Mouse (Mus musculus) cortical plate, adult 2 months (tissue): ENCODE measurements around the gene Arid5b. TPM values are rescaled to one million over a fixed set of nuclear protein-coding genes. Genes with fewer than 3 reads are reported as not detected.

Source experiments
- H3K27ac ChIP-seq: fragments of 200-500 bp; 2 replicates; pipeline ENCODE4 v1.5.1; 2012; ENCODE audit warnings: low read length, control low read depth, inconsistent platforms; ENCODE audit not compliant: insufficient read depth
- H3K4me1 ChIP-seq: fragments of 200-500 bp; 2 replicates; pipeline ENCODE4 v1.6.1; 2011; ENCODE audit warnings: low read length; ENCODE audit not compliant: control insufficient read depth, insufficient read depth
- H3K4me3 ChIP-seq: fragments of 200-500 bp; 2 replicates; pipeline ENCODE4 v1.5.1; 2011; ENCODE audit warnings: mild to moderate bottlenecking, low read length, control low read depth; ENCODE audit not compliant: insufficient read depth
- CTCF ChIP-seq: fragments of 200-500 bp; IDR thresholded peaks from 2 replicates; pipeline ENCODE4 v1.5.1; 2011; ENCODE audit warnings: mild to moderate bottlenecking, control low read depth, low read length; ENCODE audit not compliant: insufficient read depth; ENCODE audit errors: extremely low read depth
- POLR2A ChIP-seq: fragments of 200-500 bp; IDR thresholded peaks from 2 replicates; pipeline ENCODE4 v1.6.1; 2011; ENCODE audit warnings: mild to moderate bottlenecking, low read length, control low read depth; ENCODE audit not compliant: insufficient read depth; ENCODE audit errors: extremely low read depth
- polyA plus RNA-seq: library from polyadenylated mRNA; depleted of rRNA; stranded (reverse); fragments of >200 nt; gene quantifications from 2 replicates; pipeline ENCODE4 v1.2.3, GENCODE M21; 2012

The Arid5b gene
- polyA plus RNA-seq, 1 experiment, result 11.7 TPM

GRCm38 (mm10) chr10:68135416-68135815, 143.1 kb downstream of the Arid5b start:
- no peaks in the 10 kb centered on the region; the same call in 1 of the 2 replicates for H3K4me1 ChIP-seq
- H3K4me3 ChIP-seq, result peak overlapping the region; percentile 2
- no peak for TF ChIP-seq POLR2A
- no peak for TF ChIP-seq CTCF
- H3K27ac ChIP-seq, result no peak overlapping the region

- H3K27ac ChIP-seq, result 0 out of 2 replicates have a peak overlapping the region, but pooled peaks have one; percentile 14
- no peak for TF ChIP-seq CTCF
- no peak for TF ChIP-seq POLR2A
- no peaks in the 10 kb centered on the region; the same call in 1 of the 2 replicates for H3K4me1 ChIP-seq
- no peak overlapping the region for H3K4me3 ChIP-seq
Measured at GRCm38 (mm10) chr10:68134549-68134948, 144.0 kb downstream of the Arid5b start.

GRCm38 (mm10) chr10:68134071-68134470, 144.5 kb downstream of the Arid5b start:
- H3K4me3 ChIP-seq, result no peak overlapping the region
- no peak overlapping the region for H3K27ac ChIP-seq
- H3K4me1 ChIP-seq, result no peaks in the 10 kb centered on the region; the same call in 1 of the 2 replicates
- no peak for TF ChIP-seq CTCF
- TF ChIP-seq POLR2A, result no peak

GRCm38 (mm10) chr10:68132636-68133035, 145.9 kb downstream of the Arid5b start:
- H3K27ac ChIP-seq, result no peak overlapping the region
- no peaks in the 10 kb centered on the region; the same call in 1 of the 2 replicates for H3K4me1 ChIP-seq
- TF ChIP-seq POLR2A (no peak), CTCF (no peak)
- H3K4me3 ChIP-seq, result no peak overlapping the region

- Histone ChIP-seq H3K4me3 (no peak overlapping the region), H3K27ac (no peak overlapping the region), H3K4me1 (no peaks in the 10 kb centered on the region; the same call in 1 of the 2 replicates)
- TF ChIP-seq POLR2A, result no peak
- TF ChIP-seq CTCF, result no peak
Measured at GRCm38 (mm10) chr10:68132154-68132553, 146.4 kb downstream of the Arid5b start.

- H3K4me1 ChIP-seq, result no peaks in the 10 kb centered on the region; the same call in 1 of the 2 replicates
- no peak overlapping the region for H3K27ac ChIP-seq
- no peak overlapping the region for H3K4me3 ChIP-seq
- TF ChIP-seq POLR2A (no peak), CTCF (no peak)
Measured at GRCm38 (mm10) chr10:68129651-68130050, 148.9 kb downstream of the Arid5b start.

GRCm38 (mm10) chr10:68129009-68129408, 149.5 kb downstream of the Arid5b start:
- peak overlapping the region; percentile 77 for H3K27ac ChIP-seq
- TF ChIP-seq CTCF, result no peak
- H3K4me1 ChIP-seq, result no peaks in the 10 kb centered on the region; the same call in 1 of the 2 replicates
- no peak overlapping the region for H3K4me3 ChIP-seq

GRCm38 (mm10) chr10:68128441-68128848, 150.1 kb downstream of the Arid5b start:
- no peak for TF ChIP-seq CTCF
- TF ChIP-seq POLR2A, result no peak
- Histone ChIP-seq H3K4me1 (no peaks in the 10 kb centered on the region; the same call in 1 of the 2 replicates), H3K4me3 (no peak overlapping the region), H3K27ac (peak overlapping the region; percentile 77)

- H3K4me1 ChIP-seq, result no peaks in the 10 kb centered on the region; the same call in 1 of the 2 replicates
- no peak overlapping the region for H3K4me3 ChIP-seq
- TF ChIP-seq POLR2A (no peak), CTCF (no peak)
- no peak overlapping the region for H3K27ac ChIP-seq
Measured at GRCm38 (mm10) chr10:68127604-68128256, 150.8 kb downstream of the Arid5b start.

GRCm38 (mm10) chr10:68127104-68127503, 151.4 kb downstream of the Arid5b start:
- TF ChIP-seq CTCF (no peak), POLR2A (no peak)
- no peak overlapping the region for H3K4me3 ChIP-seq
- H3K4me1 ChIP-seq, result no peaks in the 10 kb centered on the region; the same call in 1 of the 2 replicates
- H3K27ac ChIP-seq, result no peak overlapping the region

- Histone ChIP-seq H3K4me1 (no peaks in the 10 kb centered on the region; the same call in 1 of the 2 replicates), H3K4me3 (no peak overlapping the region), H3K27ac (no peak overlapping the region)
- TF ChIP-seq POLR2A, result no peak
Measured at GRCm38 (mm10) chr10:68126551-68126950, 152.0 kb downstream of the Arid5b start.
